Mouse (Mus musculus): ENCODE measurements at regions not wholly inside any gene's neighbourhood (a gene's known extent, or its start where the extent isn't known, plus 50 kb on each side); places are given as distances from the start of the nearest gene placed in this dataset.
A peak's percentile ranks its signal among the peaks of the same experiment; 100 is the strongest.

- DNase-seq (ENCODE audit: low spot score in 2 of 2), result no peak
These were observed 109.2 kb upstream of the Pbx1 start for GRCm38 (mm10) chr1:168541231-168541630.

- DNase-seq (ENCODE audit: low spot score in 2 of 2), result no peak
These were observed 86.0 kb upstream of the Pbx1 start for GRCm38 (mm10) chr1:168518087-168518486.

- DNase-seq (ENCODE audit: low spot score in 2 of 2), result no peak
These were observed 74.3 kb upstream of the Pbx1 start for GRCm38 (mm10) chr1:168506326-168506725.

GRCm38 (mm10) chr1:168504773-168505172 lies 72.7 kb upstream of the Pbx1 start:
- DNase-seq (ENCODE audit: low spot score in 2 of 2), result no peak

GRCm38 (mm10) chr1:168502266-168502665 lies 70.2 kb upstream of the Pbx1 start:
- DNase-seq (ENCODE audit: low spot score in 2 of 2), result peak; percentile 21 to 47

- DNase-seq (ENCODE audit: low spot score in 2 of 2), result no peak
These were observed 69.5 kb upstream of the Pbx1 start for GRCm38 (mm10) chr1:168501375-168502169.

- no peak for DNase-seq (ENCODE audit: low spot score in 2 of 2)
These were observed 65.7 kb upstream of the Pbx1 start for GRCm38 (mm10) chr1:168497801-168498200.

- DNase-seq (ENCODE audit: low spot score in 2 of 2), result no peak
These were observed 63.8 kb upstream of the Pbx1 start for GRCm38 (mm10) chr1:168495687-168496527.

- DNase-seq (ENCODE audit: low spot score in 2 of 2), result no peak
These were observed 55.4 kb upstream of the Pbx1 start for GRCm38 (mm10) chr1:168487492-168487891.

- no peak for DNase-seq (ENCODE audit: low spot score in 2 of 2)
These were observed 51.6 kb upstream of the Pbx1 start for GRCm38 (mm10) chr1:168483651-168484050.

Measured in urinary bladder, adult 18-20 months (tissue).